Mouse (Mus musculus): ENCODE measurements at regions not wholly inside any gene's neighbourhood (a gene's known extent, or its start where the extent isn't known, plus 50 kb on each side); places are given as distances from the start of the nearest gene placed in this dataset.

GRCm38 (mm10) chr3:41179037-41179880 lies 96.4 kb upstream of the Pgrmc2 start:
- no peak for DNase-seq (ENCODE audit: low read depth, low spot score)

- no peak for DNase-seq (ENCODE audit: low read depth, low spot score)
These were observed 94.3 kb upstream of the Pgrmc2 start for GRCm38 (mm10) chr3:41177124-41177523.

DNA sequence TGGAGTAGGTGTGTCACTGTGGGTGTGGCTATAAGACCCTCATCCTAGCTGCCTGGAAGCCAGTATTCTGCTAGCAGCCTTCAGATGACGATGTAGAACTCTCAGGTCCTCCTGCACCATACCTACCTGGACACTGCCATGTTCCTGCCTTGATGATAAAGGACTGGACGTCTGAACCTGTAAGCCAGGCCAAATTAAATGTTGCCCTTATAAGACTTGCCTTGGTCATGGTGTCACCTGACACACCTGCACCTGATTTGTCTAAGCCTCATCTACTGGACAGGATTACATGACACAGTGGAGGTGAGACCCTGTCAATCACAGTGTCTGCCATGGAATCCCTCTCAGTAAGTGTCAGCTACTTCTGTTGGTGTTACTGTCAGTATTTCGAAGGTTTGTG lies 92.5 kb upstream of the Pgrmc2 start:
- DNase-seq (ENCODE audit: low read depth, low spot score), result no peak

DNA sequence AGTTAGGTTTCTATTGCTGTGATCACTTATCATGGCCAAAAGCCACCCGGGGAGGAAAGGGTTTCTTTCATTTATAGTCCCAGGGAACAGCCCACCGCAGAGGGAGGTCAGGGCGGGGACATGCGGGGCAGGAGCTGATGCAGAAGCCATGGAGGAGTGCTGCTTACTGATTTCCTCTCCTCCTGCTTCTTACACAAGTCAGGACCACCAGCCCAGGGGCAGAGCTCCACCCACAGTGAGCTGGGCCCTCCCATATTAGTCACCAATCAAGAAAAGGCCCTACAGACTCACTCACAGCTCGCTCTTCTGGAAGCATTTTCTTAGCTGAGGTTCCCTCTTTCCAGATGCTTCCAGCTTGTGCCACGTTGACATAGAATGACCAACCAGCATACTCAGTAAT lies 90.7 kb upstream of the Pgrmc2 start:
- DNase-seq (ENCODE audit: low read depth, low spot score), result no peak

GRCm38 (mm10) chr3:41172306-41173215 lies 89.7 kb upstream of the Pgrmc2 start:
- no peak for DNase-seq (ENCODE audit: low read depth, low spot score)

GRCm38 (mm10) chr3:41171772-41172171 lies 88.9 kb upstream of the Pgrmc2 start:
- DNase-seq (ENCODE audit: low read depth, low spot score), result peak; percentile 56

DNA sequence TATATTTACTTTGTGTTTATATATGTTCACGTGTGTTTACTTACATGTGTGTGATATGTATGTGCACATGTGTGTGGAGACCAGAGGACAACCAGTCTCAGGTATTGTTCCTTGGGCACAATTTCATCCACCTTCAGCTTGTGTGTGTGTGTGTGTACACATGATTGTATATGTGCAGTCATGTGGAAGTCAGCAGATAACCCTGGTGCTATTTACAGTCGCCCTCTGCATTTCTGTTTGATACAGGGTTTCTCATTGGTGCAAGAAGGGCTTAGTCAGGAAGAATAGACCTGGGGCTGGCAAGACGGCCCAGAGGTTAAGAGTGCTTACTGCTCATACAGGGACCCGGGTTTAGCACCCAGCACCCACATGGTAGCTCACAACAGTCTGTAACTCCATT lies 88.5 kb upstream of the Pgrmc2 start:
- DNase-seq (ENCODE audit: low read depth, low spot score), result no peak

- no peak for DNase-seq (ENCODE audit: low read depth, low spot score)
These were observed 87.7 kb upstream of the Pgrmc2 start for GRCm38 (mm10) chr3:41170566-41170965.

DNA sequence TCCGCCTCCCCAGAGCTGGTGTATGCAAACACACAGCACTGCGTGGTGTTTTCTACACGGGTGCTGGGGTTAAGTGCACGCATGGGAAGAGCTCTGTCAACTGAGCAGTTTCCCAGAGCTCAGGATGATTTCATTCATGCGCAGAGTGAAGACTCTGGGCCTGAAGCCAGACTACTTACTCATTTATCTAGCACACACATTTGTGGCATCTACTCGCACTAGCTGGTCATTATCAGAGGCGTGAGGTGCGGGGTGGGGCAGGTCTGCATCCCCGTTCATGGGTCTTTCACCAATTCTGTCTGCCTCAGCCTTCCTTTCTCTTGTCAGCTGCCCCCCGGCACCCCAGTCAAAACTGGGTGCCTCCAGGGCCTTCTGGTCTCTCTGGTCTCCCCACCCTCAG lies 86.6 kb upstream of the Pgrmc2 start:
- peak; percentile 73 for DNase-seq (ENCODE audit: low read depth, low spot score)

GRCm38 (mm10) chr3:41168181-41168967 lies 85.5 kb upstream of the Pgrmc2 start:
- DNase-seq (ENCODE audit: low read depth, low spot score), result no peak

DNA sequence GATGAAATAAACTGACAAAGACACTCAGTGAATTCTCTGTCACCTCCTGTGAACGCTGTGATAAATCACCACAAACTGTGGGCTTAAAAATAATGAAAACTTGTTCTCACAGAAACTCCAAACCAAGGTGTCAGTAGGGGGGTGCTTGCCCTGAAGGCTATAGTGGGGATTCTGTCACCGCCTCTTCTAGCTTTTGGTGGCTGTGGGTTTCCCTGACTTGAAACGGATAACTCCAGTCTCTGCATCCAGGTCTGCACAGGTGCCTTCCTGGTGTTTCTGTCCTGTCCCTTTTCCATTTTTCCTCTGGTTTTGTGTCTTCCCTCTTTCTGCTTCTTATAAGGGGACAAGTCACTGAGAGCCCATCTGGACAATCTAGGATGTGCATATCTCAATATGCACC lies 84.6 kb upstream of the Pgrmc2 start:
- DNase-seq (ENCODE audit: low read depth, low spot score), result no peak

DNA sequence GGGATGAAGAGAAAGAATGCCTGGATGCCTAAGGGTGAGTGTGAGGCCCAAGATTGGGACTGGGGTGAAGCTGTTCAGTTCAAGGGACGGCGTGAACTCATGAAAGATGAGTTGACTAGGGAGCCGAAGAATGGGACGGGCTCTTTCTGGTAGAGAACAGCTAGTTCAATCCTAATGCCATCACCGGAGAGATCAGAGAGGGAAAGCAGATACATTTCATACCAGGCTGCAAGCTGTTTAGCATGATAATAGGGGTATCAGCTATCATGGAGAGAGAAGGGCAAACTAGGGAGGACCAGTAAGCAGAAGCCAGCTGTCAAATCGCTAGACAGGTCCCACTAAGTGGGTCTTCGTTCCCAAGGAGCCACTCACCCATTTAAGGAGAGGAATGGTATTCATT lies 81.9 kb upstream of the Pgrmc2 start:
- no peak for DNase-seq (ENCODE audit: low read depth, low spot score)

- DNase-seq (ENCODE audit: low read depth, low spot score), result no peak
These were observed 80.9 kb upstream of the Pgrmc2 start for GRCm38 (mm10) chr3:41163767-41164166.

- no peak for DNase-seq (ENCODE audit: low read depth, low spot score)
These were observed 79.7 kb upstream of the Pgrmc2 start for GRCm38 (mm10) chr3:41162514-41162913.

- DNase-seq (ENCODE audit: low read depth, low spot score), result no peak
These were observed 77.8 kb upstream of the Pgrmc2 start for GRCm38 (mm10) chr3:41160648-41161047.

DNA sequence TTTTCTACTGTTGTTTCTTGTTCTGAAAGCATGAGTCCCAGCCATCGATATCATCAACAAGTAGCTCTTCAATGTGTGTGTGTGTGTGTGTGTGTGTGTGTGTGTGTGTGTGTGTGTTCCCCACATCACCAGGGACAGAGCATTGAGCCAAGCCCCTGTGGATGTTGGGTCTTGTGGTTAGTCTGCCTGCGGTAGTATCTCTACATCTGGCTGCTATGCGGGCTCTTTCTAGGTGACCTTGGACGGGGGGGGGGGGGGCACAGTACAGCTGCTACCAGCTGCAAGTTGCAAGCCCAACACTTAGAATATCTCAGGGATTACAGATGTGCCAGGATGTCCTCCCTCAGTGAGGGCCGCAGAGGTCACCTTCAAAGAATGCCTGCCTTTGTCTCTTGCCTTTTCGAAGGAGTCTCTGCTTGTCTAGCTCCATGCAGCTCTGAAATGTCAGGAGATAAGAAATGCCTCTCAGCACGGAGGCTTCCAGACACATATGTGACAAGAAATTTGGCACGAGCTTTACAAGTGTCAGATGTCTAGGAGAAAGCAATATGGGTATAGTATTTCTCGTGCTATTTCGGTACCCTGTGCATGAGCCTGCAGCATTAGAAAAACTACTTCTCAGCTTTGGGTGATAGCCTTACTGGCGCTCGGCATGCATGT lies 75.6 kb upstream of the Pgrmc2 start:
- DNase-seq (ENCODE audit: low read depth, low spot score), result no peak

- no peak for DNase-seq (ENCODE audit: low read depth, low spot score)
These were observed 74.6 kb upstream of the Pgrmc2 start for GRCm38 (mm10) chr3:41157428-41157827.

DNA sequence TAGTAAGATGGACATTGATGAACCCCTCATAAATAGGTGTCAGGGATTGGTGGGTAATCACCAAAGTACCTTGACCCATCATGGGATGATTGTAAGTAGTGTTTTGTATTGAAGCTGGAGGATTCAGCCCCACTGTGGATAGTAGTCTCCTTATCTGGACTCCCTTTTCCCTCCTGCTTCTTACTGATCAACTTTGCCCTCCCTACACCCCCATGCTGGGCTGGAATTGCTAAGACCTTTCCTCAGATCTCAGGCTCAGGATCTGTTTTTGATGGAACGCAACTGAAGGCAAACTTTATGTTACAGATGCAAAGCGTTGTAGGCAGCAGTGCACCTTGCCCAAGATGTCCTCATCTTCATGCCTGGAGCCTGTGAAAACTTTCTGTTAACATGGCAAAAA lies 73.7 kb upstream of the Pgrmc2 start:
- DNase-seq (ENCODE audit: low read depth, low spot score), result no peak

- DNase-seq (ENCODE audit: low read depth, low spot score), result no peak
These were observed 72.4 kb upstream of the Pgrmc2 start for GRCm38 (mm10) chr3:41155132-41155760.

DNA sequence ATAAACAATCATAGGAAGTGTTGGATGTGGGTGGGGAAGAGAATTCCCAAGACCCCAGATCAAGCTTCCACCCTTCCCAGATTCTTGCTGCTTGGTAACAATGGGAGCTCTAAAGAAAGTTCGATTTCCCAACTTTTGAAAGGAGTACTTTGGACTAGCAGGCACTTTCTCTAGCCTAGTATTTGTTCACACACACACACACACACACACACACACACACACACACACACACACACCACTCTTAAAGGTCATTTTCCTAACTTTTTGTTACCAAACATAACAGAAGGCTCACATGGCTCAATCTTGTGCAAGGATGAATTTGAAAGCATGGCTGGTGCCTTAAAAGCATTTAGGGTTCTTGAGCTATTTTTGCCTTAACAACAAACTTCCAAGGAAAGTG lies 71.6 kb upstream of the Pgrmc2 start:
- DNase-seq (ENCODE audit: low read depth, low spot score), result no peak

GRCm38 (mm10) chr3:41151989-41152388 lies 69.1 kb upstream of the Pgrmc2 start:
- no peak for DNase-seq (ENCODE audit: low read depth, low spot score)

All from c-Kit-negative CD71-positive TER-119-positive erythroid progenitor cells, embryonic 14.5 days (primary cell).